Mouse (Mus musculus) ES-E14 (cell line): ENCODE results near the gene Ttll5.

Experiments used
- MAFK ChIP-seq: IDR thresholded peaks from 2 replicates; pipeline ENCODE4 v1.6.1; 2014; ENCODE audit warnings: mild to moderate bottlenecking, low read depth, low read length, inconsistent platforms; ENCODE audit not compliant: insufficient read depth
- ZC3H11A ChIP-seq: IDR thresholded peaks from 2 replicates; pipeline ENCODE4 v1.6.1; 2012; ENCODE audit warnings: low read depth, mild to moderate bottlenecking, inconsistent platforms, low read length, borderline replicate concordance

GRCm38 (mm10) chr12:86091601-86092132 lies 267.2 kb downstream of the Ttll5 start:
- TF ChIP-seq ZC3H11A: no peak
- no peak for TF ChIP-seq MAFK
